Mouse (Mus musculus) cerebellum, adult 9-10 months (tissue): ENCODE measurements at regions not wholly inside any gene's neighbourhood (a gene's known extent, or its start where the extent isn't known, plus 50 kb on each side); places are given as distances from the start of the nearest gene placed in this dataset.

Source experiments
- DNase-seq: peaks from one replicate; pipeline ENCODE4 v3.0.0; 2022

- DNase-seq: no peak
Observed at GRCm38 (mm10) chr1:51529653-51530052, 51.4 kb upstream of the Nabp1 start.

DNA sequence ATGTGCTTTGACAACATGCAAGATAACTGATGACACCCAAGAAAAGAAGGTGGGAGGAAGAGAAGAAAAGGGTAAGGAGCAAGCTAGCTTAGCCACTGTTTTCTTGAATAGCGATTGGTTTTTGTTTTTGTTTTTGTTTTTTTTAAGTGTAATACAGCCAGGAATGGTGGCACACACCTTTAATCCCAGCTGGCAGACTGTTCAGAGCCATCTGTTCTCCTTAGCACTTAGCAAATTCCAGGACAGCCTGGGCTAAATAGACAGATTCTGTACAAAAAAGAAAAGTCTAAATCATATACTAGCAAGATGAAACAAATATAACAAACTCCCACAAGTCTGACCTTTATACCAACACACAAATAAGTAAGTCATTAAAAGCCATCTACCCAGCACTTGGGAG is 50.4 kb upstream of the Nabp1 start:
- DNase-seq: peak; percentile 79
